Mouse (Mus musculus): ENCODE measurements around the gene Ttc4. TPM values are rescaled to one million over a fixed set of nuclear protein-coding genes. Genes with fewer than 3 reads are reported as not detected.

Gene Ttc4
- polyA plus RNA-seq, 1 experiment: 3.0 TPM

DNA sequence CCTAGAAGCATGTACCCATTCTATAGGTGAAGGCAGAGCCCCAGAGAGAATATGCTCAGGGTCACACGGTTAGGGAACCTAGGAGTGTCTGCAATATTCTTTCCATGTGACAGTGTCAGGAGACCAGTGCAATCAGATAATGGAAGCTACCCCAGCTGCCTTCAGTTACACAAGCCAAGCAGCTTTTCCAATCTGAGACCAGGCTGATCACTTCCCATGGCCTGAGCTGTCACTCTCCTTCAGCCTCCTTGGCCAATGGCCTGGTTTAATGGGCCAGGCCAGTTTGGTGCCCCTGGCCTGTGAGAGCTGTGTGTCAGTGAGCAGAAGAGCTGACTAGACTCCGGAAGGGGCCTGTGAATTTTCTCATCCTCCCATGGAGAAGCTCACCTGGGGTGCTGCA, 13.5 kb downstream of the Ttc4 start:
- TF ChIP-seq GATA1 (IDR thresholded peaks at IDR 0.05; ENCODE audit: low read length): no peak

GRCm38 (mm10) chr4:106664697-106665096, 14.0 kb downstream of the Ttc4 start:
- TF ChIP-seq GATA1 (IDR thresholded peaks at IDR 0.05; ENCODE audit: low read length): no peak

DNA sequence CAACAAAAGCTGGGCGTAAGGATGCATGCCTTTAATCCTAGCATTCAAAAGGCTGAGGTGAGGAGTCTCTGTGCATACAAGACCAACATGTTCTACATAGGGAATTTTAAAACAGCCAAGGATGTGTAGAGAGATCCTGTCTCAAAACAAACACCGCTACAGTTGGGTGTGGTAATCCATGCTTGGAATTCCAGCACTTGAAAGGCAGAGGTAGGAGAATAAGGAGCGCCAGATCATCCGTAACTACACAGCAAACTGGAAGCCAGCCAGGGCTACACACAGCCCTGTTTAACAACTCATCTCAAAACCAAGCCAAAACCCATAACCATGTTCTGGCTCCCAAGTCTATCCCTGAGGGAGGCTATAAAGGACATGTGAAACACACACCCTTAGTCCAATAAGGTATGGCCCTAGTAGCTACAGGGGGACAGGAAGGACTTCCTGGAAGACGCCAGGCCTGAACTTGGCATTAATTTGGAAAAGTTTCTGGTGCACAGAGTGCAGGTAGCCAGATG, 14.7 kb downstream of the Ttc4 start:
- no peak for TF ChIP-seq GATA1 (IDR thresholded peaks at IDR 0.05; ENCODE audit: low read length)

DNA sequence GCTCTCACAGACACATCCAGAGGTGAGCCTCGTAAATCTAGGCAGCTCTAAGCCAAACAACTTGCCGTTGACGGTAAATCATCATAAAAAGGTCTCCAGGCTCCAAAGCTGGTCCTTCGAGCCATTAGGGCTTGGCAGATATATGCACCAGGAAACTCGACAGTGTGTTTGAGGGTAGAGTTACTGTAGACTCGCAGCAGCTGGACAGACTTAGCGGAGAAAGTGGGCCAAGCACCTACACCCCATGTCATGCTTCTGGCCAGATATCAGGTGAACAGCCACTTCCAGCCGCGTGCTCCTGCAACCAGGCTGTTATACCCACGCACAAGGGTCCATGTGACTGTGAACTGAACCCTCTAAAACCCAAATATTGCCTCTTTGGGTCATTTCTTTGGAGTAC, 23.1 kb downstream of the Ttc4 start:
- no peak for TF ChIP-seq GATA1 (IDR thresholded peaks at IDR 0.05; ENCODE audit: low read length)

GRCm38 (mm10) chr4:106653051-106653450, 25.7 kb downstream of the Ttc4 start:
- TF ChIP-seq GATA1 (IDR thresholded peaks at IDR 0.05; ENCODE audit: low read length): no peak

DNA sequence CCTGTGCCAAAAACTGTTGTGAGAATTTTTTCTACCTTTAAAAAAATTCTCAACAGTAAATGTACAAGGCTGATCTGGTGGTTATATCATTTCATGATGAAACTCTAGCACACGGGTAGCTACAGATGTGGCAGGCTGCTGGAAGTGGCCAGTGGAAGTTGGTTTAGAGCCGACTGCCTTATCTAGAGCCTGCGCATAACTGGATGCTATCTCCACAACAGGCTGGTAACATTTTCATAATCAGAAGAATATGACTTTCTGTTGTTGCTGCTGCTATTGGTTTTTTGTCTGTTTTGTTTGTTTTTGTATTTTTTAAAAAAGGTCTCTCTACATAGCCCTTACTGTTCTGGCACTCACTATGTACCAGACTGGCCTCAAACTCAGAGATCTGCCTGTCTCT, 26.2 kb downstream of the Ttc4 start:
- TF ChIP-seq GATA1 (IDR thresholded peaks at IDR 0.05; ENCODE audit: low read length): no peak

DNA sequence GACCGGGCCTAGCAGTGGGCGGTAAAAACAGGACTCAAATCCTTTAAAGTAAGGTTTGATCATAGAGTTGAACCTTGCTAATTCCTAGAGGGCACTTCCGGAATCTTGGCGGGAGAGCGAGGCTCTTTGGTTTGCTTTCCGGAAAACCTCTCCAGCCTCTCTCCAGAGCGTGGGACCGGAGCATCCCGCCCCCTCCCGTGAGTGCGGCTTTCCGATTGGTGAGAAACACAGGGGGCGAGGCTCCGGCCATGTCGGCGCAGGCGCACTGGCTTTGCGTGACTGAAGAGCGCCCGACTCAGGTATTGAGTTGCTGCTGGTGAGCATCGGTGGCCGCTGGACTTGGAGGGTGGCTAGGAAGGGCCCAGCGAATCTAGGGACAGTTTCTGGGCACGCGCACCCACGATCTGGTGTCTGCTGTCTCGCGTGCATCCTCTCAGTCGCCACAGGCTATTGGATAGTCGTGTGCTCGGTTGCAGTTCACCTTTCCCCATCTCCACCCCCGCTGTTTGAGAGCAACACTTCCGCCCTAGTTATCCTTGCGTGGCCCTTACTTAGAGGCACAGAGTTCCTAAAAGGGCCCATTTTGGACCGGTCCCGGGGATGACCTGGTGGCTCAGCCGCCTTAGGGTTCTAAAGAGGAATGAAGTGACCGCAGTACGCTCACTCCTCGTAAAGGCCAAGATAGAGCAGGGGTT, 27.8 kb downstream of the Ttc4 start, which contains the start of gene Pars2:
Gene Pars2 (plus strand): TSS at position 237 of the 695 bp plus-strand sequence.
- TF ChIP-seq GATA1 (IDR thresholded peaks at IDR 0.05; ENCODE audit: low read length): no peak

- no peak for TF ChIP-seq GATA1 (IDR thresholded peaks at IDR 0.05; ENCODE audit: low read length)
These were observed 31.6 kb downstream of the Ttc4 start for GRCm38 (mm10) chr4:106647137-106647536.

- no peak for TF ChIP-seq GATA1 (IDR thresholded peaks at IDR 0.05; ENCODE audit: low read length)
These were observed 32.9 kb downstream of the Ttc4 start for GRCm38 (mm10) chr4:106645797-106646196.

DNA sequence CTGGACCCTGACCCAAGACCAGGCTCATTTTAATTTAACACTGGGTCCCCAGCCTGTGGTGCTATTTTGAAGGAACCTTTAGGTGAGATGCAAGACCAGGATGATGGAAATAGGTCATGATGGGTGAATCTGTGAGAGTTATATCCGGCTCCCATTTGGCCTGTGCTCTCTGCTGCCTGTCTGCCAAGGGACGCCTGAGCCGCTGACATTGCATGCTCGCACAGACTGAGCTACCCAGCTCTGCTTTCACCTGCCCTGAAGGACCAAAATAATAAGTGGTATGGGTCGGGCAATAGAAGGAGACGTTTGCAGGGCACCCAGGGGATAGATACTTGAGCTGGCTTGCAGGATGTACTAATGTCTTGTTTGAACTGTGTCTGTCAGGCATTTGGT, 34.5 kb downstream of the Ttc4 start:
- TF ChIP-seq GATA1 (IDR thresholded peaks at IDR 0.05; ENCODE audit: low read length): no peak

- TF ChIP-seq GATA1 (IDR thresholded peaks at IDR 0.05; ENCODE audit: low read length): no peak
These were observed 35.1 kb downstream of the Ttc4 start for GRCm38 (mm10) chr4:106643483-106644217.

DNA sequence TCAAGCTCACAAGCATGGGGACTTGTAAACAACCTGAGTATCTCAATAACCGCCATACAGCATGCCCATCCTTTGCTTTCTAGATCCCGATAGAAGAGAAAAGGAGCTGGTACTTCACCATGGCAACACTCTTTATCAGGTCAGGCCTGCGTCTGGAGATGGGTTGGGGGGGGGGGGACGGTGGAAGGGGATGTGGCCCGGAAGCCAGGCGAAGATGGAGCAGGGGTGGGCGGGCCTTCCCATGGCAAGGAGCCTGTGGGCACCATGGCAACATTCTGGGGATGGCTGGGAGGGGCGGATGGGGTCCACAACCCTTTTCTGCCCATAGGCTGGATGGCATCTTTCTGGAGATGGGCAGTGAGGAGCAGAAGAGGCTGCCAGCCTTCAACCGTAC, 44.7 kb downstream of the Ttc4 start:
- no peak for TF ChIP-seq GATA1 (IDR thresholded peaks at IDR 0.05; ENCODE audit: low read length)

DNA sequence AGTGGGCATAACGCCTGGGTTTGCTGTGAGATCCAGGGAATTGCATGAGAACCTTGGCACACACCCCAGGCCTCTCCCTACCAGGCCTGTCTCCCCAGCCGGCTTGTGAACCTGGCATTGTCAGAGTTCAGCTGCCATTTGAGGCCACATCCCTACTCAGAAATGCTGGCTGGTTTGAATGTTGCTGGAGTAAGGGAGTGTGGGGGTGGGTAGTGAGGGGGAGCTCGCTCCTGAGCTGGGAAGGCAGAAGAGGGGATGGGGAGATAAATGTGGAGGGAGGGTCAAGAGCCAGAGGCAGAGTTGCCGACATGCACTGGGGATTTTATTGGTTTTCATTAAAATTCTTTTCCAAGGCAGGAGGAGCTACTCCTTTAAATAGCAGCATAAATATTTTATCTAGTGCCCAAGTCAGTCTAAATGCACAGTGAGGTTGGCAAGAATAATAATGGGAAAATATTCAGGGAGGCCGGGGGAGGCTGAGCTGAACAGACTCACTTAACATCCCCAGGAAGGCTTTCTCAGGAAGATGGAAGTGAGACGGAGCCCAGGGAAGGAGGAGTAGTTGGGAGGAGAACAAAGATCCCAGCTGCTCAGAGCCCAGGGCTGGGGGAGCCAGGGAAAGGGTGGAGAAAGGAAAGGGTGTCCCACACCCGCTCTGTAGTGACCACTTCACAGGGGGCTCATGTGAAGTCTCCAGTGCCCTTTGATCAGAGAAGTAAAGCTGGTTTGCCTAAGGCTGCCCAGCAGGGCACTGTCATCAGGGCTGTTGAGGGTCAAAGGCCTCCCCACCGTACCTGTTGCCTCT, 45.3 kb downstream of the Ttc4 start:
- TF ChIP-seq GATA1 (IDR thresholded peaks at IDR 0.05; ENCODE audit: low read length): no peak

DNA sequence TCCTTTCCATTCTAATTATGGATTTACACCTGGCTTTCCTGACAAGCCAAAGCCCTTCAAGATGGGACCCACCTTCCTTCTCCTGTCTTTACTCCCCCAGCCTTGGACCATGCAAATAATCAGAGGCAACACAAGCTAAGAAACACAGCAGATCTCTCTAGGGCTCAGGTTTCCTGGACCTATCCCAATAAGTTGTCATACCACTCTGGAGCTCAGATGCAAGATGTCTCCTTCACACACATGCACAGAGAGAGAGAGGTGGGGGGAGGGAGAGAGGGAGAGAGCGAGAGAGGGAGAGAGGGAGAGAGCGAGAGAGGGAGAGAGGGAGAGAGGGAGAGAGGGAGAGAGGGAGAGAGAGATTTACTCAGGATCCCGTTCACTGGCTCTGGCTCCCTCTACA, 46.4 kb downstream of the Ttc4 start:
- TF ChIP-seq GATA1 (IDR thresholded peaks at IDR 0.05; ENCODE audit: low read length): no peak

DNA sequence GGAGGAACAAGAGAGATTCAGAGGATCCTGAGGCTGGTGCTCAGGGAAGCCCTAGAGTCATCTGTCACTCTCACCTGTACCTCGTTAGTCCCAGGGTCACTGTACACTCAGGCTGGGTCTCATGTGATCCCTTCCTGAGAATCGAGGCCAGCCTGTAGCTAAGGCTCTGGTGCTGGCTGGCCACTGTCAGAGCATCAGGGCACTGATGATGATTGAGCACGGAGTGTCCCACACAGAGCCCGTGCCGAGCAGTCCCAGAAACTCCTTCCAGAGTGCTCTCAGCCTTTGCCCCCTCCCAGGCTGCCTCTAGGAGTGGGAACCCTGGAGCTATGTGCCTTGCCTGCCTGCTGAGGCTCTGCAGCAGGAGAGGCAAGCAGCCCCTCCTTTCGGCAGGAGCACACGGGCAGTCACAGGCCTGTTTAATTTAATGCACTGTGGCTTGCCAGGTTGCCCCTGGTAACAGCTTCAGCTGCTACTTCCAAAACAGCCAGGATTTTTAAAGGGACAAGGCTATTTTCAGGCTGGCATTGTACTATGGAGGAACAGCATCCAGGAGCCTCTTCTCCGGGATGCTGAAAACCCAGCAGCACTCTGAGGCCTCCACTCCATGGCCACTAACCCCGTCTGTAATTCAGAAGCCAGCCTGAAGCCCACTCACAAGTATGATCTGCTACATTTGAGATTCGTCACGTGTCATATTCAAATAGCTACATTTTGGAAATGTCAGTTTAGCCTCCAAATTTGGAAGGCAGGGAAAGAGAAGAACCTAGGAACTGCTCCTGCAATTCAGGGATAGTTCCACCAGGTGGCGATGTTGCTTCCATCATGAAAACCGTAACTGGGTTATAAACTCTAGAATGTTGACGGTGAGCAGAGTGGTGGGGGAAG, 48.2 kb downstream of the Ttc4 start:
- TF ChIP-seq GATA1 (IDR thresholded peaks at IDR 0.05; ENCODE audit: low read length): no peak
